Mouse (Mus musculus): ENCODE data around the gene Ppp1r36. TPM values are rescaled to one million over a fixed set of nuclear protein-coding genes. Genes with fewer than 3 reads are reported as not detected.

Gene Ppp1r36
- polyA plus RNA-seq, 1 experiment from 2014 or later, result 0.30 TPM

DNA sequence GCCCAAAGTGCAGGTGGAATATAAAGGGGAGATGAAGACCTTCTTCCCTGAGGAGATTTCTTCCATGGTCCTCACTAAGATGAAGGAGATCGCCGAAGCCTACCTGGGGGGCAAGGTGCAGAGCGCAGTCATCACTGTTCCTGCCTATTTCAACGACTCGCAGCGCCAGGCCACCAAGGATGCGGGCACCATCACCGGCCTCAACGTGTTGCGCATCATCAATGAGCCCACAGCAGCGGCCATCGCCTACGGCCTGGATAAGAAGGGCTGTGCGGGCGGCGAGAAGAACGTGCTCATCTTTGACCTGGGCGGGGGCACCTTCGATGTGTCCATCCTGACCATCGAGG is 12.5 kb upstream of the Ppp1r36 start:
- no peaks in the 10 kb centered on the region for H3K9me3 ChIP-seq
- 11% methylated on average over 20 of the region's 20 CpGs for WGBS

DNA sequence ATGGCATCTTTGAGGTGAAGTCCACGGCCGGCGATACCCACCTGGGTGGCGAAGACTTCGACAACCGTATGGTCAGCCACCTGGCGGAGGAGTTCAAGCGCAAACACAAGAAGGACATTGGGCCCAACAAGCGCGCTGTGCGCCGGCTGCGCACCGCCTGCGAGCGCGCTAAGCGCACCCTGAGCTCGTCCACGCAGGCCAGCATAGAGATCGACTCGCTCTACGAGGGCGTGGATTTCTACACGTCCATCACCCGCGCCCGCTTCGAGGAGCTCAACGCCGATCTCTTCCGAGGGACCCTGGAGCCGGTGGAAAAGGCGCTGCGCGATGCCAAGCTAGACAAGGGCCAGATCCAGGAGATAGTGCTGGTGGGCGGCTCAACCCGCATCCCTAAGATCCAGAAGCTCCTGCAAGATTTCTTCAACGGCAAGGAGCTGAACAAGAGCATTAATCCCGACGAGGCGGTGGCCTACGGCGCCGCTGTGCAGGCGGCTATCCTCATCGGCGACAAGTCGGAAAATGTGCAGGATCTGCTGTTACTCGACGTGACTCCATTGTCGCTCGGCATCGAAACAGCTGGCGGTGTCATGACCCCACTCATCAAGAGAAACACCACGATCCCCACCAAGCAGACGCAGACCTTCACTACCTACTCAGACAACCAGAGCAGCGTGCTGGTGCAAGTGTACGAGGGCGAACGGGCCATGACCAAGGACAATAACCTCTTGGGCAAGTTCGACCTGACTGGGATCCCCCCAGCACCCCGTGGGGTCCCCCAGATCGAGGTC is 12.0 kb upstream of the Ppp1r36 start:
- WGBS, result 4% methylated on average over 64 of the region's 64 CpGs
- H3K4me3 ChIP-seq, result peak overlapping the region; percentile 74

More for the DNA sequence above, 12.5 kb upstream of the Ppp1r36 start:
- DNase-seq (ENCODE audit: extremely low spot score, low spot score), result peak; percentile 27
- Histone ChIP-seq H3K27me3 (ENCODE audit: poor library complexity, severe bottlenecking) (peaks cover 67% of the 10 kb centered on the region), H3K4me3 (peak overlapping the region; percentile 74), H3K27ac (peak overlapping the region; percentile 21; the same call in 1 of the 2 replicates), H3K4me1 (peaks cover 29% of the 10 kb centered on the region), H3K36me3 (replicated peaks) (no peaks in the 10 kb centered on the region)

DNA sequence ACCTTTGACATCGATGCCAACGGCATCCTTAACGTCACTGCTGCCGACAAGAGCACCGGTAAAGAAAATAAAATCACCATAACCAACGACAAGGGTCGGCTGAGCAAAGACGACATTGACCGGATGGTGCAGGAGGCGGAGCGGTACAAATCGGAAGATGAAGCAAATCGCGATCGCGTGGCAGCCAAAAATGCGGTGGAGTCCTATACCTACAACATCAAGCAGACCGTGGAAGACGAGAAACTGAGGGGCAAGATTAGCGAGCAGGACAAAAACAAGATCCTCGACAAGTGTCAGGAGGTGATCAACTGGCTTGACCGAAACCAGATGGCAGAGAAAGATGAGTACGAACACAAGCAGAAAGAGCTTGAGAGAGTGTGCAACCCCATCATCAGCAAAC is 11.4 kb upstream of the Ppp1r36 start:
- Histone ChIP-seq H3K27ac (no peak overlapping the region), H3K36me3 (replicated peaks) (no peaks in the 10 kb centered on the region), H3K4me1 (peaks cover 29% of the 10 kb centered on the region), H3K4me3 (peak overlapping the region; percentile 74), H3K9me3 (no peaks in the 10 kb centered on the region), H3K27me3 (ENCODE audit: poor library complexity, severe bottlenecking) (peaks cover 67% of the 10 kb centered on the region)
- WGBS, result 3% methylated on average over 23 of the region's 23 CpGs
- peak; percentile 37 for DNase-seq (ENCODE audit: extremely low spot score, low spot score)

More for the DNA sequence above, 12.0 kb upstream of the Ppp1r36 start:
- Histone ChIP-seq H3K9me3 (no peaks in the 10 kb centered on the region), H3K27ac (peak overlapping the region; percentile 21; the same call in 1 of the 2 replicates), H3K4me1 (peaks cover 29% of the 10 kb centered on the region), H3K27me3 (ENCODE audit: poor library complexity, severe bottlenecking) (peaks cover 67% of the 10 kb centered on the region), H3K36me3 (replicated peaks) (no peaks in the 10 kb centered on the region)
- peak; percentile 46 for DNase-seq (ENCODE audit: extremely low spot score, low spot score)

DNA sequence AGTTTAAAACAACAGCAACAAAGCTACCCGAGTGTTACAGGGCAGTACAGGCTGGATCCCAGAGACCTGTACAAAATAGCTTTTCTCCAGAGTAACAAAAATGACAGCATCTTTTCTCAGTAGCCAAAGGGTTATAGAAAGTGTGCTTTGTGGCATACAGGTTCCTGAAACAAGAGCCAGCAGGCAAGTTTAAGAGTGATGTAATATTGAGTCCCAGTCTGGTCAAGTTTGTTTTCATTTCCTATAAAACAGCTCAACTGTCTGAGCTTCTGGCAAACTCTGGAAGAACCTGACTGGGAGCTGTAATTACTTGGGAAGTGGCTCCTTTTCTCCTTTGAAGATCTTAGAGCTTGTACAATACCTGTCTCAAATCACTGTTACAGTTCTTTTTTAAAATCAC is 10.2 kb upstream of the Ppp1r36 start:
- no peaks in the 10 kb centered on the region for H3K36me3 ChIP-seq (replicated peaks)
- H3K27me3 ChIP-seq (ENCODE audit: poor library complexity, severe bottlenecking), result peaks cover 59% of the 10 kb centered on the region
- no peak overlapping the region for H3K4me3 ChIP-seq
- peaks cover 29% of the 10 kb centered on the region for H3K4me1 ChIP-seq
- no peak overlapping the region for H3K27ac ChIP-seq
- WGBS, result 47% methylated on average over 1 of the region's 1 CpGs
- no peaks in the 10 kb centered on the region for H3K9me3 ChIP-seq
- no peak for DNase-seq (ENCODE audit: extremely low spot score, low spot score)

DNA sequence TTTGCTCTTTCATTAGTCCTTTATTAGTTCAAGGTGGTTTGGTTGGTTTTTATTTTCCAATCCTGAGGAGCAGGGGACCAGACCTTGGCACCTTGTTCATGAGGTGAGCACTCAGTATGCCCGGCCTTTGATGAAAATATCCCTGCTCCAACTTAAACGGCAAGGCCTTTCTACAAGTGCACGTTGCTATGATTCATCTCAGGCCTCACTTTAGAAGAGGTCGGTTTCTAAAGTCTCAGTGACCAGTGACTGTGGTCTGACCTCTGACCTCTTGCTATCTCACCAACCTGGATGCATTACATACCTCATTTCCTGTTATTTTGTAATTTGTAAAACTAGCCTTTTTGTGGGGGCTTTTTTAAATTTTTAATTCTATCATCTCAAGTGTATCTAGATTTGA is 8.2 kb upstream of the Ppp1r36 start:
- WGBS, result 57% methylated on average over 4 of the region's 4 CpGs
- DNase-seq (ENCODE audit: extremely low spot score, low spot score), result no peak

DNA sequence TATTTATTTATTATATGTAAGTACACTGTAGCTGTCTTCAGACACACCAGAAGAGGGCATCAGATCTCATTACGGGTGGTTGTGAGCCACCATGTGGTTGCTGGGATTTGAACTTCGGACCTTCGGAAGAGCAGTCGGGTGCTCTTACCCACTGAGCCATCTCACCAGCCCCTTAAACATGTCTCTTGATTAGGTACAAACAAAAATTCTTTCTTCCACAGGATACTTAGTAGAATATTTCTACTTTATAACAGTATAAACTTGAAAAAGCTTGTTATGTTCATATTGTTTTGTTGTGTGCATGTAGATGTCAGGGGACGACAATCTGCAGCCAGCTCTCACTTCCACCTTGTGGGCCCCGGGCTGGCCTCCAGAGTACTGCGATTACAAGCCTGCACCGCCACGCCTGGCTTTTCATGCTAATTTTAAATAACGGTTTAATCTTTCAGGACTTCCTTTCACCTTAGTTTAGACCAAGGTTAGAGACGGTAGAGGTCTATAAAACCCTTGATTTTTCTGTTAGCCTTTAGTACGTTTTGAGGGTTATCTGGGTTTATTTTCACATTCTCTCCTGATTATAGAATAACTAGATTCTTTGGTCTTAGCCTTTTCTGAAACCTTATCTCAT is 1.8 kb upstream of the Ppp1r36 start:
- 88% methylated on average over 12 of the region's 12 CpGs for WGBS

More for the DNA sequence above, 8.2 kb upstream of the Ppp1r36 start:
- Histone ChIP-seq H3K27me3 (ENCODE audit: poor library complexity, severe bottlenecking) (peaks cover 48% of the 10 kb centered on the region), H3K27ac (no peak overlapping the region), H3K4me1 (peaks cover 21% of the 10 kb centered on the region), H3K4me3 (no peak overlapping the region), H3K9me3 (no peaks in the 10 kb centered on the region), H3K36me3 (replicated peaks) (no peaks in the 10 kb centered on the region)

DNA sequence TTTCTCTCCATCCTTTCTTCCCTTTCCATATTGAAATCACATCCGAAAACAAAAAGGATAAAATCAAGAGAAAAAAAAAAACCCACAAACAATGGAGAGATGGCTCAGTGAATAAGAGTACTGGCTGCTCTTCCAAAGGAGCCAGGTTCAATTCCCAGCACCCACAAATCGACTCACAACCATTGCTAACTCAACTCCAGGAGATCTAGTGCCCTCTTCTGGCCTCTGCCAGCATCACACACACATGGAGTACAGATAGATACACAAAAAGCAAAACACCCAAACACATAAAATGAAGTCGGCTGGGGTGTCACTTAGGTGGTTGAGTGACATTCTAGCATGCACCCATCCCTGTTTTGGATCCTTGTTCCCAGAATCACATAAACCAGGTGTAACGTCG is 1.0 kb downstream of the Ppp1r36 start:
- Histone ChIP-seq H3K4me1 (peaks cover 8% of the 10 kb centered on the region), H3K36me3 (replicated peaks) (no peaks in the 10 kb centered on the region), H3K27me3 (ENCODE audit: poor library complexity, severe bottlenecking) (peaks cover 36% of the 10 kb centered on the region), H3K9me3 (peaks cover 7% of the 10 kb centered on the region; the same call in 1 of the 2 replicates), H3K4me3 (no peak overlapping the region), H3K27ac (no peak overlapping the region)
- no peak for DNase-seq (ENCODE audit: extremely low spot score, low spot score)
- 91% methylated on average over 5 of the region's 5 CpGs for WGBS

More for the DNA sequence above, 1.8 kb upstream of the Ppp1r36 start:
- Histone ChIP-seq H3K4me1 (peaks cover 8% of the 10 kb centered on the region), H3K27ac (no peak overlapping the region), H3K36me3 (replicated peaks) (no peaks in the 10 kb centered on the region), H3K9me3 (peaks cover 7% of the 10 kb centered on the region; the same call in 1 of the 2 replicates), H3K27me3 (ENCODE audit: poor library complexity, severe bottlenecking) (peaks cover 36% of the 10 kb centered on the region), H3K4me3 (no peak overlapping the region)
- no peak for DNase-seq (ENCODE audit: extremely low spot score, low spot score)

DNA sequence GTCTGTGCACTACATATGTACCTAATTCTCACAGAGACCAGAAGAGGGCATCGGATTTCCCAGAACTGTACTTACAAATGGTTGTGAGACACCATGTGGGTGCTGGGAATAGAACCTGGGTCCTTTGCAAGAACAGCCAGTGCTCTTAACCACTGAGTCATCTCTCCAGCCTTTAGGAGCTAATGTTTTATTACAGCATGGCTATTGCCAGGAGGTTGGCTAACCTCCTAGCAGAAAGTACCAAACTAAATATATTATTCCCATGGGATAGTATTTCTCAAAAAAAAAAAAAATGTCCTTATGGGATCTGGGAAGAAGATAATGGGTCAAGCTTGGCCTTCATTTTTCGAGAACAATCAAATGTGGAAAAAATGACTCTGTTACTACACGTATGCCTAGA is 7.9 kb downstream of the Ppp1r36 start:
- no peaks in the 10 kb centered on the region for H3K36me3 ChIP-seq (replicated peaks)
- H3K27ac ChIP-seq, result no peak overlapping the region
- 87% methylated on average over 3 of the region's 3 CpGs for WGBS
- no peaks in the 10 kb centered on the region; the same call in 1 of the 2 replicates for H3K27me3 ChIP-seq (ENCODE audit: poor library complexity, severe bottlenecking)
- H3K9me3 ChIP-seq, result no peaks in the 10 kb centered on the region; the same call in 1 of the 2 replicates
- 0 out of 2 replicates have a peak, but pooled peaks cover 3% of the 10 kb centered on the region for H3K4me1 ChIP-seq
- H3K4me3 ChIP-seq, result no peak overlapping the region
- no peak for DNase-seq (ENCODE audit: extremely low spot score, low spot score)

DNA sequence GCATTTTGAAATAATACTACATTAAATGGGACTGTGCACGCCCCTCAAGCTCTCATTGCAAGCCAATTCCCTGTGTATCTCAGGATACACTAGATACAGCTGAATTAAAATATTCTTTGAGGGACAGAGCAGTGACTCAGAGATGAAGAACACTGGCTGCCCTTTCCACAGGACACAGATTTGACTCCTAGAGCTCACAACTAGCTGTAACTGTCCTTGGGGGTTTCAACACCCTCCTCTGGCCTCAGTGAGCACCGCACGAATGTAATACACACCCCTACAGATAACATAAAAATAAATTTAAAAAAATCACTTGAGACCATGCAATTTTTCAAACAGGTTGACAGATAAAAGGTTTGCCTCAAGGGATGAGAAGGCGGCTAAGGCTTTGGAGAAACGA is 10.2 kb downstream of the Ppp1r36 start:
- Histone ChIP-seq H3K9me3 (no peaks in the 10 kb centered on the region; the same call in 1 of the 2 replicates), H3K27me3 (ENCODE audit: poor library complexity, severe bottlenecking) (no peaks in the 10 kb centered on the region; the same call in 1 of the 2 replicates), H3K36me3 (replicated peaks) (no peaks in the 10 kb centered on the region), H3K4me3 (no peak overlapping the region), H3K27ac (no peak overlapping the region), H3K4me1 (0 out of 2 replicates have a peak, but pooled peaks cover 3% of the 10 kb centered on the region)
- no peak for DNase-seq (ENCODE audit: extremely low spot score, low spot score)
- 59% methylated on average over 5 of the region's 5 CpGs for WGBS

DNA sequence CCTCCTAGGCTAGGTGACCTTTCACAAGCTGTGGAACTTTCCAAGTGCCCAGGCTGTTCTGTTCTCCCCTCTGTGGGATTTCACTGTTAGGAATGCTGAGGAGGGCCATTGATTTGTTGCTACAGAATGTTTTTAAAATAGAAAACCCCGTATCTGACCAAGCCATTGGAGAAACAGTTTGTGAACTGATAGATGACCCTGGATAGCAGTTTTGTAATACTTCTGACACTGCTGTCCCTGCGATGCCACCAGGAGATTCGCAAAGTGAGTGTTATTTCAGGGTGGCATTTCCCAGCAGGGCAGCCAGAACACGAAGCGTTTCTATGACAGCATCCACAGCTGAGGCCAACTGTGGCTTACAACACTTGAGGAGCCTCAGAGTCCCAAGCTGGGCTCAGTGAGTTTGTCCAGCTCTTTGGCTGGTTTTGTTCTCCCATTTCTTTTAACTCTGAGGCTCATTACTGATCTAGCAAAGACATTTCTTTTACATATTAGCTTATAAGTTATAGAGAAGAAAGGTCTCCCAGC is 13.6 kb downstream of the Ppp1r36 start:
- H3K4me1 ChIP-seq, result peaks cover 20% of the 10 kb centered on the region
- no peak overlapping the region for H3K27ac ChIP-seq
- no peak overlapping the region for H3K4me3 ChIP-seq
- H3K27me3 ChIP-seq (ENCODE audit: poor library complexity, severe bottlenecking), result peaks cover 24% of the 10 kb centered on the region
- H3K9me3 ChIP-seq, result no peaks in the 10 kb centered on the region
- DNase-seq (ENCODE audit: extremely low spot score, low spot score), result no peak
- WGBS, result 74% methylated on average over 5 of the region's 5 CpGs
- no peaks in the 10 kb centered on the region for H3K36me3 ChIP-seq (replicated peaks)

DNA sequence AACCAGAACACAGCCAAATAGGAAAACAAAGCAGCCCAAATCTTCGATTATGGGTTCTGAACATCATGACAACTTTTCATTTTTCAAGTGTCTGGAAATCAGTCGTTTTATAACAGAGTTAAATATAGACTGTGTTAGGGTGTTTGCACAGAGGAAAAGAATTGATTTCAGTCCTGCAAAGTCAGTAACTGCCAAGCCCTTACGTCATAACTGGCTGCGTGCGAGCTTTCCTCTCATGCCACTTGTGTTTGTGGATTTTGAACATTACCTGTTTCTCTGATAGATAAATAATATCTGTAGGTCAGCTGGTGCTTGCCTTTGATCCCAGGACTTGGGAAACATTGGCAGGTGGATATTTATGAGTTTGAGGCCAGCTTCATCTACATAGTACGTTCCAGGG is 14.1 kb downstream of the Ppp1r36 start:
- Histone ChIP-seq H3K4me1 (peaks cover 20% of the 10 kb centered on the region), H3K27ac (no peak overlapping the region), H3K27me3 (ENCODE audit: poor library complexity, severe bottlenecking) (peaks cover 29% of the 10 kb centered on the region), H3K9me3 (no peaks in the 10 kb centered on the region), H3K4me3 (no peak overlapping the region), H3K36me3 (replicated peaks) (no peaks in the 10 kb centered on the region)
- WGBS, result 88% methylated on average over 6 of the region's 6 CpGs
- no peak for DNase-seq (ENCODE audit: extremely low spot score, low spot score)

DNA sequence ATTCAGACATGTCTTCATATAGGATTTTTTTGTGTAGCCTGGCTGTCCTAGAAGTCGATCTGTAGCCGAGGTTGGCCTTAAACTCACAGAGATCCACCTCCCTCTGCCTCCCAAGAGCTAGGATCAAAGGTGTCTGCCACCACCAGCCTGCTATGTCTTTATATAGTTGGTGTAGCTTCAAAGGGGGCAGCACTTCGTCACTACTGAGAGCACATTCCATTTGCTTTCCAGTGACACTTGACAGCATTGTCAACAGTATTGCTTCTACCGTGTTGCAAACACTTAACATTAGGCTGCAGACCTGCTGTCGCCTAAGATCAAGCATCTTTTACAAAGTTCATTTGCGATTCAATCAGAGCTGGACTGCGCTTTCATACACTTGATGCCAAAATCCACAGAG is 16.8 kb downstream of the Ppp1r36 start:
- DNase-seq (ENCODE audit: extremely low spot score, low spot score), result no peak
- peaks cover 17% of the 10 kb centered on the region for H3K4me1 ChIP-seq
- peaks cover 34% of the 10 kb centered on the region for H3K27me3 ChIP-seq (ENCODE audit: poor library complexity, severe bottlenecking)
- no peaks in the 10 kb centered on the region for H3K9me3 ChIP-seq
- 47% methylated on average over 7 of the region's 7 CpGs for WGBS
- H3K36me3 ChIP-seq (replicated peaks), result no peaks in the 10 kb centered on the region
- no peak overlapping the region for H3K4me3 ChIP-seq
- H3K27ac ChIP-seq, result no peak overlapping the region

DNA sequence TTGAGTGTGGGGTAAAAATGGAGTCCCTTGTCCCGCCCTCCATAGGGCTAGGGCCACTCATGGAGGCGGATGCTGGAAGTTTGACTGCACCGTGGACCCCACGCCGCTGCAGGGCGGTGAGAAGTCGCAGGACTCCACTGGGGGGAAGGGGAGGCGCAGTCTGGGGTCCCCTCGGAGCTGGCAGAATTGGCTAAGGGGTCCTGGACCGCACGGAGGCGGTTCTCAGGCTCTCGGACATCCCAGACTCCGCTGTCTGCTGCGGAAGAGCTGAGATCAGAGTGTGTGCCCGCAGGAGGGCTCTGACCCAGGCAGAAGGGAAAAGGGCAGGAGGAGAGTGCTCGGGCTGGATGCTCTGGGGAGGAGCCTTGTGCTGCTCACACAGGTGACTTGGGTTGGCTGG is 17.7 kb downstream of the Ppp1r36 start:
- peak overlapping the region; percentile 52 for H3K4me3 ChIP-seq
- H3K36me3 ChIP-seq (replicated peaks), result no peaks in the 10 kb centered on the region
- no peaks in the 10 kb centered on the region for H3K9me3 ChIP-seq
- peak overlapping the region; percentile 64 for H3K27ac ChIP-seq
- WGBS, result 2% methylated on average over 17 of the region's 17 CpGs
- peaks cover 17% of the 10 kb centered on the region for H3K4me1 ChIP-seq
- peaks cover 34% of the 10 kb centered on the region for H3K27me3 ChIP-seq (ENCODE audit: poor library complexity, severe bottlenecking)
- DNase-seq (ENCODE audit: extremely low spot score, low spot score), result no peak
